Mouse (Mus musculus) ES-E14 (cell line): ENCODE data around the gene Mocs3.

ENCODE experiments used
- MAFK ChIP-seq: IDR thresholded peaks from 2 replicates; pipeline ENCODE4 v1.6.1; 2014; ENCODE audit warnings: mild to moderate bottlenecking, low read depth, low read length, inconsistent platforms; ENCODE audit not compliant: insufficient read depth
- ZC3H11A ChIP-seq: IDR thresholded peaks from 2 replicates; pipeline ENCODE4 v1.6.1; 2012; ENCODE audit warnings: low read depth, mild to moderate bottlenecking, inconsistent platforms, low read length, borderline replicate concordance
- ZNF384 ChIP-seq: IDR thresholded peaks from 2 replicates; pipeline ENCODE4 v1.6.1; 2012; ENCODE audit warnings: low read depth, low read length, inconsistent platforms

DNA sequence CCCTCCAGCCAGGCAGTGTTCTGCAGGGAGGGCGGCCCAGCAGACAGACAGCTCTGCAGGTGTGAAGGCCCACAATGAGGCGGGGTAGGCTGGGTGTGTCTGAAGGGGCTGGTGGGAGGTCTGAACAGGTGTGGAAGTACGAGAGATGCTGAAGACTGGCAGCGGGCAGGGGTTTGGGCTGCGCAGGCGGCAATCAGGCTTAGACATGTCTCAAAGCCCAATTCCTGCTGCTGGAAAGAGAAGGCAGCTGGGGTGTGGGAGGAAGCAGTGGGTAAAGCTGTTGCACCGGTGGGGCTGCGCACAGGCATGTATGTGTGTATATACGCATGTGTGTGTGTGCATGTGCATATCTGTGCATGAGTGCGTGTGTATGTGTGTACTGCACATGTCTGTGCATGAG is 30.5 kb downstream of the Mocs3 start:
- no peak for TF ChIP-seq ZC3H11A
- TF ChIP-seq ZNF384 = no peak
- no peak for TF ChIP-seq MAFK
